Mouse (Mus musculus) small intestine, adult 2 months (tissue): ENCODE data around the gene Cwc22.

ENCODE experiments used
- CTCF ChIP-seq: fragments of 200-500 bp; IDR thresholded peaks from 2 replicates; pipeline ENCODE4 v1.5.1; 2012; ENCODE audit warnings: low read depth, mild to moderate bottlenecking, control low read depth, inconsistent platforms, low read length, moderate library complexity, mixed read lengths; ENCODE audit not compliant: insufficient replicate concordance, insufficient read length; ENCODE audit errors: extremely low read depth
- POLR2A ChIP-seq: fragments of 200-500 bp; IDR thresholded peaks from 2 replicates; pipeline ENCODE4 v1.6.1; 2012; ENCODE audit warnings: low read depth, mild to moderate bottlenecking, control low read depth, inconsistent platforms, low read length, moderate library complexity

DNA sequence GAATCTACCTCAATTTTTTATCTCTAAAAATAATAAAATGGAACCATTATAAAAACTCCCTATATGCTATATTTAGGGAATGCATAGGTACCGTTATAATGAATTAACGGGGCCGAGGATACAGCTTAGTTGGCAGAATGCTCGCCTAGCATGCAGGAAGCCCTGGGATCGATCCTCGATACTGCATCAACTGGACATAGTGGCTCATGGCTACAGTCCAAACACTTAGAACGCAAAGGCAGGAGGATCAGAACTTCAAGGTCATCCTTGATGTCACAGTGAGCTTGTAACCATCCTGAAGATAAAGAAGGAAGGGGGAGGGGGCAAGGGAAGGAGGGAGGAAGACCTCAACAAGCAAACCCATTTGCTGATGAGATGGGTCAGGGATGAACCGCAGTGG lies 23.0 kb downstream of the Cwc22 start:
- no peak for TF ChIP-seq CTCF
- no peak for TF ChIP-seq POLR2A
